Mouse (Mus musculus) splenic B cell, adult 2 months (primary cell): Measurements from ENCODE around the gene Slf2.

Experiments used
- DNase-seq: peaks from one replicate; pipeline ENCODE4 v3.0.0-alpha.2; 2011; ENCODE audit warnings: low read depth, low spot score
- H3K27me3 ChIP-seq: 2 replicates; pipeline ENCODE4 v1.6.1; 2012; ENCODE audit warnings: mild to moderate bottlenecking, low read length, moderate library complexity, mixed read lengths; ENCODE audit not compliant: control insufficient read depth, poor library complexity, insufficient read depth, severe bottlenecking
- H3K36me3 ChIP-seq: 2 replicates; pipeline ENCODE4 v1.6.1; 2012; ENCODE audit warnings: mild to moderate bottlenecking, low read length, moderate library complexity, mixed read lengths; ENCODE audit not compliant: control insufficient read depth, poor library complexity, insufficient read depth, severe bottlenecking

The Slf2 gene

DNA sequence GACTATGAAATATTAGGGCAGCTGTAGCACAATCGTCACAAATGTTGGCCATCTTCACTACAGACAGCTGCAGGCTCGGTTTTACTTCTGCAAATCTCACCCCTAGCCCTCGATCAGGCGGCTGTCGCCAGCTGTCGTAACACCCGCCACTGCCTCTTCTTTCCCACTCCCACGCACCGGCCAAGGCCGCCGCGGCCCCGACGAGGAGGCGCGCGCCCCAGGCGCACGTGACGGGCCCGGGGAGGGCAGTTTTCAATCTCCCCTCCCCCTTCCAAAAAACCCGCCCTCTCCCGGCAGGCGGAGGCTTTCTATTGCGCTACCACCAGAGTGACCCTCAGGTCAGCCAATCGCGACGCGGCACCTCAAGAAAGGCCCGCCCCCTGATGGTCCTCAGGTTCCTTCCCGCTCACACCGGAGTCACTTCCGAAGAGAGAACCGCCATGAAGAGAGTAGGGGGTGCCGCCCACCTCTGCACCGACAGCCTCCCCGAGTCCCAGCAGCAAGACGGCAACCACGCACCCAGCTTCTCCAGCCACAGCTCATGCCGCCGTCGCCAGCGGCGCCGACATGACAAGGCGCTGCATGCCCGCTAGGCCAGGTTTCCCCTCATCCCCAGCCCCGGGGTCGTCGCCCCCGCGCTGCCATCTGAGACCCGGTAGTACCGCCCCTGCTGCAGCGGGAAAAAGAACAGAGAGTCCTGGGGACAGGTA lies at the start of gene Slf2:
Gene Slf2, plus strand, starts transcription at position 408 of the 710 bp plus-strand sequence.
- peak; percentile 98 for DNase-seq
- 0 out of 2 replicates have a peak, but pooled peaks cover 3% of the 10 kb centered on the region for H3K36me3 ChIP-seq

DNA sequence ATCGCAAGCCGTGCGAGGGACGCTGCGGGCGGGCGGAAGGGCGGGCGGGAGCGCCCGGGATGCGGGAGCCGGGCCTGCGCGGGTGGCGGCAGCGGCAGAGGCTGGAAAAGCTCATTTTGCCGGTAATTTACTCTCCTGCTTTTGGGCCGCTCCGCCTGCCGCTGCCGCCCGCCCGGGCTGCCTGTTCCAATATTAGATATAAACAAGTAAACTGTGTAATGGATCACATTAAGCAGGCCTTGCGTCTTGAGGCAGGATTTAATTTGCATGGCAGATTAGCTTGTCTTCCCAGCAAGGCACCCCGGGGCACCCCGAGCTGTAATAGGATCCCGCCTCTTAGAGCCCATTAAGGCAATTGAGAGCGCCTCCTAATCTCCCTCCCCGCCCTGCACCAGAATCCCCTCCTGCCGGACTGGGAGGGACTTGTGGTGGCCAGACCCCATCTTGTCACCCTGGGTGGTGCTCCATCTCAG lies 48.4 kb upstream of the Slf2 start:
- no peak for DNase-seq
- Histone ChIP-seq H3K36me3 (no peaks in the 10 kb centered on the region), H3K27me3 (no peaks in the 10 kb centered on the region)

More for the DNA sequence above, at the start of gene Slf2:
- H3K27me3 ChIP-seq: no peaks in the 10 kb centered on the region

DNA sequence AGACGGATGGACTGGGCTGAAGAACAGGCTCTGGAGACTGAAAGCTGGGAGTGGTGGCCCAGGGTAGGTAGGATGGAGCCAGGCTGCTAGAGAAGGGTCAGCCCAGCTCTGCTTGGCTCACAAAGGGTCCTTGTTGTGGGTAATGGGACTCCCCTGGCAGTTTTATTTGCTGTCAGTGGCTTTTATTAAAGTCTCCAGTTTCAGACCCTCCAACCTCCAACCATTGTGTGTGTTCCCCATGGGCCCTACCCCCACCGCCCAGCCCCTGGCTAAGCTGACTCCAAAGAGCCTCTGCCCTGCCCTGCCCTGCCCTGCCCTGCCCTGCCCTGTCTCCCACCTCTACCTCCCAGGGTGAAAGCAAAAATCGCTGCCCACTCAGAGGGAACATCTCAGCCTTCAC lies 46.6 kb upstream of the Slf2 start:
- no peaks in the 10 kb centered on the region for H3K27me3 ChIP-seq
- H3K36me3 ChIP-seq: no peaks in the 10 kb centered on the region
- DNase-seq: no peak

DNA sequence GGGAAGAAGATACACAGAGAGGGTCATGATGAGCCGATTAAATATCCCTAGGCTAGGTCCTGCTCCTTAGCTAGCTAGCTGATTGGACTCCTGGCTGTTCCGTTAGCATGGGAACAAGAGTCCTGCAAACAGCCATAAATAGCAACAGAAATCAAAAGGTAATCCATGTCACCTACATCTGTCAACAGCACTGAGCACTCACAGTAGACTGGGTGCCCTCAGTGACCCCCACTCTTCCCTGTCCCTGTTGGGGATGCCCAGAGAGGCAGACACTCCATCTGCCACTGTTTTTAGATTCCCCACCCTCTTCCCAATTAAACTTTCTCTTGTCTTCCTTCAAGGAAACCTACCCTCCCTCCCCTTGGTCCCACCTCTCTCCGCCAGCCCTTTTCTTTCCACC lies 44.5 kb upstream of the Slf2 start:
- no peak for DNase-seq
- Histone ChIP-seq H3K27me3 (no peaks in the 10 kb centered on the region), H3K36me3 (no peaks in the 10 kb centered on the region)

DNA sequence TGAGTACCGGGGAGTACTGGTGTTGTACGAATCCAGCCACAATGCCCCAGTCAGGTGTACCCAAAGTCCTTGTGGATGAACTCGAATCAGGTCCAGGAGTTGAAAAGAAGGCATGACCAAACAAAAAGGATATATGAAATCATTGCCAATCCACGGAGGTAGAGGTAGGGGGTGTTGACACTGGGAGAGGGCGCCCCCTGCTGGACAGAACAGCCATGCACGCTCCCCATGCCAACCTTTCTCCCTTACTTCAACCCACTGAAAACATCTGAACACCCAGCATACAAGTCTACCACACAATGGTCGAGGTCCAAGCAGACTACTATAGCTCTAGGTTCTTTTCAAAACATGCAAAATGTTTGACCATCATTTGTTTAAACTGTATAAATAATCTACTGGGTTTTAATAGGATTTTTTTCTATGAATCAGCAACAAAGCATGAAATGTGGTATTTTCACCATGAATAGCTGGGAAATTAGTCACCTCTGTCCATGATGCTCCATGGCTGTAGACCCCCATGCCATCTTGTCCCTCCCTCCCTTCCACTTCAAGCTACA lies 43.2 kb upstream of the Slf2 start:
- no peaks in the 10 kb centered on the region for H3K36me3 ChIP-seq

DNA sequence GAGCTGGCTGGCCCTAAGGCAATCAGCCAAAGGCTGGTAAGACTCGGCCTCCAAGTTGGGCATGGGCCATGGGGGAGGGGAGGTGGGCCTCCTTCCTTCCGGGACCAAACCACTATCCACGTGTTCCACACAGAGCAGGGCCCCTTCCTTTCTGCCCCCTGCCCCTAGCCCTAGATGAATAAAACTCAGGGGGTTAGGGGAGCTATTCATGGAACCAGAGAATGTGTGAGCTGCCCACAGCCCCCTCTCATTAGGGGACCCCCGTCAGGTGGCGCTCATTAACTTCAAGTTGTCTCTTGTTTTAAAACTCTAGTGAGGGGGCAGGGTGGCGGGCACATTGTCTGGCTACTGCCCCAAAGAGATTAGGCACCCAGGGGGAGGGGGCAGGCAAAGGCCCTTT lies 41.4 kb upstream of the Slf2 start:
- no peak for DNase-seq
- Histone ChIP-seq H3K27me3 (no peaks in the 10 kb centered on the region), H3K36me3 (no peaks in the 10 kb centered on the region)

More for the DNA sequence above, 43.2 kb upstream of the Slf2 start:
- DNase-seq: peak; percentile 67
- H3K27me3 ChIP-seq: no peaks in the 10 kb centered on the region

DNA sequence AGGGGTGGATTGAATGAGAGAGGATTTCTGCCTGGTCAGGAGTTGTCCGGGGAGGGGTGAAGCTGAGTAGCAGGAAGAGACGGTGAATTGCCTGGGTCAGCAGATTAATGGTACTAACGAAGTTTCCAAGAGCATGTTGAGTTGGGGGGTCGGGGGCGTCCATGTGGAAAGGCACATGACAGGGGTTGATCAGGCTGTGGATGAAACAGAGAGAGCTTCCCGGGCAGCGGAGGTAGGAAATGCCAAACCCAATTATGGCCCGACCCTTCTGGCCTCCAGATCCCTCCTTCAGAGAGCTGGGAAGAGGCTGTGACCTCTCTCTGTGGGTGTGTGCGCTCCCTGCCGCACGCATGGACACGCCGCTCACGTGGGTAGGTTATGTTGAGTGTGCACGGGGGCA lies 39.5 kb upstream of the Slf2 start:
- Histone ChIP-seq H3K27me3 (no peaks in the 10 kb centered on the region), H3K36me3 (no peaks in the 10 kb centered on the region)
- no peak for DNase-seq

DNA sequence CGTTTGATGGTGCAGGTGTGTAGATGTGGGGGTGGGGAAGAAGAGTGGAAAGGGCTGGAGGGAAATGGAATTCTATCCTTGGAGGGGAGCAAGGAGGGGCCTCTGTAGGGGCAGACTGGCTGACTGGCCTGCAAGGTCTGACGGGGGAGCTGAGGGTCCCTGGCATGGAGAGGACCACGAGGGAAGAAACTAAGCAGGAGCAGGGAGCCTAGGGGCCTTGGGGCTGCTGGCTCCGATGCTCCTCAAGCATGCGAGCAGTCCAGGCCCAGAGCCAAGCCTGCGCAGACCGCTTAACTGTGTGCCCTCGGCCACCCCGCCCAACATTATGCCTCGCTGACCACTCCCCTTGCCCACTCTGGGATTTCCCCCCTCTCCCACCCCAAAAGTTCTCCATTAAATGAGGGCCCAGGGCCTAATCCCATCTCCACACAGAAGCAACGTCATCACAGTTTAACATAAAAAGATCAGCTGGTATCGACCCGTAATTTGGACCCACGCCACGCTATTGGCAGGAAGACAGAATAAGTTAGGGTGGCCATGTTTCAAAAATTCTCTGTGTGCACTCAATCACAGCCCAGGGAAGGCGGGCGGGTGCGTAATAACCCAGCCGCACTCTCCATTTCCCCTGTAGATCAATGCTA lies 37.6 kb upstream of the Slf2 start:
- Histone ChIP-seq H3K36me3 (no peaks in the 10 kb centered on the region), H3K27me3 (no peaks in the 10 kb centered on the region)
- no peak for DNase-seq

DNA sequence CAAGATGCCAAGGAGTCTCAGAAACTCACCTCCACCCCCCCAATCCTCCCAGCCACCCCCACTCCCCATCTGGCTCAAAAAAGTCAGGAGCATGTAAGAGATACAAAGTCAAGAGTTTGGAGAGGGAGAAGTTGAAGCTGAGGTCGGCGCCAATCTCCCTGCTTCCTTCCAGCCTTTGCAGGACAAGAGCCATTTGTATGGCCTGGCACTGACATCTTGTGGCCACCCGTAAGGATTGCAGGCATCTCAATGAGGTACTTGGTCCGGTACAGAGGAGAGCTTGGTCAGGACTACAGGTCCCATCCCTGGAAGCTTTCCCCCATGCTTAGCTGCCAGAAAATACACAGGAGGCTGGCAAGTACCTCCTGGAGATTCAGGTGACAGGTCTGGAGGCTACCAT lies 35.7 kb upstream of the Slf2 start:
- Histone ChIP-seq H3K36me3 (no peaks in the 10 kb centered on the region), H3K27me3 (no peaks in the 10 kb centered on the region)
- peak; percentile 63 for DNase-seq

DNA sequence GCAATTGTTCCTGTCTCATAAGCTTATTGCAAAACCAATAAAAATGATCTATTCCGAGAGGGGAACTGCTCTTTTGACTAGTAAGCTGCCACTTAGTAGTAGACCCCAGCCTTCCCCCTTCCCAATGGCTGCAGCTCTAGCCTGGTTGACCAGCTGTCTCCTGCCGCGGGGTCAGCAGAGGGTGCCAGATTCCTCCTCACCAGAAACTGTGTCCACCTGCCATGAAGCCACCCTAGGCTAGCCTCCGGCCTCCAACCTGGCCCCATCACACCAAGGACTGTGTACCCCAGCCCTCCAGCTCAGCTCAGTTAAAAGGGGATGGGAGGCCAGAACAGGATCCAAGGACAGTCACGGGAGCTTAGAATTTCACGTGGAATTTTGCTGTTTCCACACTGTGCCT lies 34.5 kb upstream of the Slf2 start:
- Histone ChIP-seq H3K36me3 (no peaks in the 10 kb centered on the region), H3K27me3 (no peaks in the 10 kb centered on the region)
- DNase-seq: no peak

DNA sequence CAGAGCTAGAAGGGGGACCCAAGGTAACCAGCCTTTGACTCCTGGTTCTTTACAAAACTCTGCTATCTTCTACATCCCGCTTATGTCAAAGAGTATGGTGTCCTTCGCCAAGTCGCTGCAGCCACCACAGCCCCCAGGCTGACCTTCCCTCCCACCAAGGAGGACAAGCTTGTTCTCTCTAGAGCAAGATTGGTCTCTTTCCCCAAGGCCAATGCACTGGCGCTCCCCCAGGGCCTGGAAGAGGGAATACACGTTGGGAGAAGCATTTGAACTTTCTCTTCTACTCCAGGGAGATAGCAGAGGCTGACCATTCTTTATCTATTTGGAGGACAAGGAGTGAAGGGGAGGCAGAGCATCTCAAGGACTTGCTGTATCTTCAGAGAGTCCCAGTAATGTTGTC lies 33.4 kb upstream of the Slf2 start:
- no peaks in the 10 kb centered on the region for H3K27me3 ChIP-seq
- H3K36me3 ChIP-seq: no peaks in the 10 kb centered on the region
- no peak for DNase-seq

DNA sequence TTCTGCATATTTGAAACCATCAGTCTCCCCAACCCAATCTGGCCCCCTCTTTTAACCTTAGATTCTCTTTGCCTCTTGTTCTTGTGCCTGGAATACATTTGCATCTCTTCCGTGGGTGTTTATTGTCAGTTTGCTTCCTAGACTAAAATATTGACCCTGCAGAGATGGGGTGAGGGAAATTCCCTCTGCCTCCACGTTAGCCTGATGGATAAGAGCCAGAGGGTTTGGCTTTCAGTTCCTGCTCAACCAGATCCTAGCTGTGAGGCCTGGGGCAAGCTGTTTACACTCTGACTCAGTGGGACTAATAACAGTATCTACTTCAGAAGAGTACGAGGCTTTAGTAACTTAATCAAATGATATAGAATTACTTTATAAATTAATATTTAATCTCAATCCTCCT lies 32.3 kb upstream of the Slf2 start:
- no peak for DNase-seq
- no peaks in the 10 kb centered on the region for H3K27me3 ChIP-seq
- no peaks in the 10 kb centered on the region for H3K36me3 ChIP-seq

DNA sequence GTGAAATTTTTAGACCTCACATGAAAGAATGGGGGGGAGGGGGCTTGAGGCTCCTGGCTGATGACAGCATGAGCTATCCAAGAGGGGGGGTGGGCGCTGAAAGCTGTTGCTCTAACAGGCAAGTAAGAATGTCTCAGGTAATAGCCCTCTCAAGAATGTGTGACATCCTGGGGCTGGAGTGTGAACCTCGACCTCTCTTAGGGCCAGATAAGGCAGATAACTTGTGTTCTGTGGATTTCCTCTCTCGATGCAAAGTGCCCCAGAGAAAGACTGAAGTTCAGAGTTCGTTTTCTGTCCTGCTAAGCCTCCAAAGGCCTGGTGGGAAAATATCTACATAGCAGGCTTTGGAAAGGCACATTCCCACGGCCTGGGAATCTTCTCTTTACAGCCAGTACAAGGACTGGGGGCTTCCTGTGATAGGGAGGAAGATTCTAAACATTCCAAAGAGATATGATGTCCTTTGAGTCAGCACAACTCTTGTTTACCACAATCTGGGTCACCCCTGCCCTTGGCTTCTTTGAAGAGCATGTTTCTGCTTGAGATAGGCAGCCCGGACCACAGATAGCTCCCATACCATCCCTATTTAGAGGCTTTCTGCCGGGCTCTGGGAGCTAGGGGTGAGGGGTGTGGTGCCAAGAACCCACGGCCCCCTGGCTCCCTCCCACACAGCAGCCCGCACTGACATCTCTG lies 31.7 kb upstream of the Slf2 start:
- Histone ChIP-seq H3K36me3 (no peaks in the 10 kb centered on the region), H3K27me3 (no peaks in the 10 kb centered on the region)
- no peak for DNase-seq

DNA sequence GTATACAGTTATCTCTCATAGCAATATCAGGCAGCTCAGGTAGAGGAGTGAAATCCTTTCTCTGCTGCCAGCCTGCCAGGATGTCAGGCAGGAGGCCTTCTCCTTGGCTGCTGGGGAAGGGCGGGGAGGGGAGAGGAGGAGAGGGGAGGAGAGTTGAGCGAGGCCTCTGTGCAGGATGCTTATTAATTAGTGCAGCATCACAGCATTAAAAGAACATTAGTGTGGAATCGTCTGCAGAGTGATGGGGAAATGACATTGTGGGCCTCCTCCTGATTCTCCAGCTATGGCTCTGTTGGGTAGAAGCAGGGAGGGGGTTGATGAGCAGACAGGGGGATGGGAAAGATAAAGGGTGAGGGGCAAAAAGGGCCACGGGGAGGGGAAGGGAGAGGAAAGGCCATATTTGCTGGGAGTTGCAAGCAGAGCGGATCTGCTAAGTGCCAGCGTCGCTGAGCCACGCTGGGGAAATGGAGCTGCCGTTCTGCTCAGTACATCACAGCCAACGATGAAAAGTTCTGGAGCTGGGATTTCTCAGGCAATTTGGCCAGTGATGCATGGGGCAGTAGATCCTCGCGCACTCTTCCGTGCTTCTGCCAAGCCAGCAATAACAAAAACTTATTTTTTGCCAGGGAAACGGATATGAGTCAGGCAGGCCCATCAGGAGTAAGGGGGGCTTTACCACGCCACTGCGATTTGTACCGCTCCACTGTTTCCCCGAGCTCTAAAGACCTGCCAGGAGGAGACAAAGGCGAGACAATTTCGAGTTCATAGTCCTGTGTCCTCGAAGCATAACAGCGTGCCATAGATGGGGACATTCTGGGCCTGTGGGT lies 30.8 kb upstream of the Slf2 start:
- no peaks in the 10 kb centered on the region for H3K27me3 ChIP-seq
- H3K36me3 ChIP-seq: no peaks in the 10 kb centered on the region
- no peak for DNase-seq
